Mouse (Mus musculus) intestine, embryonic 14.5 days (tissue): ENCODE measurements around the gene C1qtnf1. TPM values are rescaled to one million over a fixed set of nuclear protein-coding genes. Genes with fewer than 3 reads are reported as not detected.

Experiments
- ATAC-seq: fragments of 200-750 bp; cut with Nextera tagmentation; replicated peaks from 2 replicates; pipeline ENCODE4 v1.8.0; 2017; ENCODE audit warnings: low read depth, moderate number of reproducible peaks, moderate TSS enrichment, moderate library complexity; ENCODE audit not compliant: low FRiP score, low TSS enrichment
- DNase-seq: peaks from one replicate; pipeline ENCODE4 v3.0.0-alpha.2; 2018; ENCODE audit warnings: low spot score
- H3K27ac ChIP-seq: fragments of 300-500 bp; sonication (generic); 2 replicates; pipeline ENCODE4 v1.5.1; 2014; ENCODE audit warnings: low read depth, mild to moderate bottlenecking, control low read depth
- H3K27me3 ChIP-seq: fragments of 300-500 bp; sonication (generic); replicated peaks from 2 replicates; pipeline ENCODE4 v1.6.1; 2014; ENCODE audit warnings: low read length, control low read depth; ENCODE audit not compliant: control insufficient read depth, insufficient read depth
- H3K36me3 ChIP-seq: fragments of 300-500 bp; sonication (generic); 2 replicates; pipeline ENCODE4 v1.6.1; 2014; ENCODE audit warnings: low read length, control low read depth; ENCODE audit not compliant: control insufficient read depth, insufficient read depth
- H3K4me1 ChIP-seq: fragments of 300-500 bp; sonication (generic); replicated peaks from 2 replicates; pipeline ENCODE4 v1.6.1; 2014; ENCODE audit warnings: low read length, control low read depth, mixed read lengths; ENCODE audit not compliant: control insufficient read depth, insufficient read depth
- H3K4me2 ChIP-seq: fragments of 300-500 bp; sonication (generic); 2 replicates; pipeline ENCODE4 v1.6.1; 2014; ENCODE audit warnings: low read length
- H3K4me3 ChIP-seq: fragments of 300-500 bp; sonication (generic); 2 replicates; pipeline ENCODE4 v1.5.1; 2014; ENCODE audit warnings: low read depth, low read length, control low read depth, mixed read lengths
- H3K9ac ChIP-seq: fragments of 300-500 bp; sonication (generic); 2 replicates; pipeline ENCODE4 v1.6.1; 2014; ENCODE audit warnings: mild to moderate bottlenecking, low read length
- H3K9me3 ChIP-seq: fragments of 300-500 bp; sonication (generic); 2 replicates; pipeline ENCODE4 v1.6.1; 2016; ENCODE audit warnings: low read length, control low read depth; ENCODE audit not compliant: control insufficient read depth
- WGBS: fragments of 180-500 bp; shearing (Covaris S2); extraction: QIAGEN DNeasy Blood & Tissue Kit; methylation state at CpG from one replicate; pipeline ENCODE4 v1.1.7; 2014; 5-methylcytosine and 5-hydroxymethylcytosine counted together
- polyA plus RNA-seq: library from polyadenylated mRNA; unstranded; fragments of >200 nt; fragmentation: Nextera tagmentation; extraction: Ambion mirVana; gene quantifications from 2 replicates; pipeline ENCODE4 v1.2.1, GENCODE M21; 2014

The C1qtnf1 gene
- polyA plus RNA-seq, 1 experiment from 2014 or later: 7.1 TPM

DNA sequence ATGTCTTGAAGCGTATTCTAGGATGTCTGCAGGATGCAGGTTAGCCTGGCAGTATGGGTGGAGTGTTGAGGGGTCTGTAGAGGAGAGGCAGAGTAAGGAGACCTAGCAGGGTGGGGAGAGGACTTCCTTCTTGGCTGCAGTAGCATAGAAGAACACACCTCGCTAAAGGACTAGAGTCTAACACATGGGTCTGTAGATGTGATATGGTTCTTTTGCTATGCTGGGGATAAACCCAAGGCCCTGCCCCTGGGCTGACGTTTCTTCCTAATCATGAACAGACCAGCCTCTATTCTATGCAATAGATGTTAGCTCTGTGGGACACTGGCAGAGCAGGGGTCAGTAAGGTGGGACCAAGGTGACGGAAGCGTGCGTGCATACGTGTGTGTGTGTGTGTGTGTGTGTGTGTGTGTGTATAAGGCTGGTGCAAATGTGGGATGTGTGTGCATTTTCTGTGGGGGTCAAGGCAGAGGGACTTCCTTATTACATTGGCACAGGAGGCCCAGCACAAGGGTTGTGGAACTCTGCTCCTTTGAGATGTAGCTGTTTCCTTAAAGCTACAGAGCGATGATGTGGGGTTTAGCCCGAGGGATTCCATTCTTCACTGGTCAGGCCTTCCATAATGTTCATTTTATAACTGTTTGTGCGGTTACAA is 41.6 kb downstream of the C1qtnf1 start:
- DNase-seq (no peak), ATAC-seq (peak; percentile 32; the same call in 1 of the 2 replicates)
- Histone ChIP-seq H3K27ac (peak overlapping the region; percentile 88), H3K4me3 (no peak overlapping the region), H3K9ac (no peak overlapping the region), H3K4me2 (0 out of 2 replicates have a peak overlapping the region, but pooled peaks have one; percentile 3), H3K36me3 (no peaks in the 10 kb centered on the region), H3K4me1 (peaks cover 8% of the 10 kb centered on the region), H3K27me3 (no peaks in the 10 kb centered on the region), H3K9me3 (no peaks in the 10 kb centered on the region)
- 69% methylated on average over 10 of the region's 10 CpGs for WGBS

DNA sequence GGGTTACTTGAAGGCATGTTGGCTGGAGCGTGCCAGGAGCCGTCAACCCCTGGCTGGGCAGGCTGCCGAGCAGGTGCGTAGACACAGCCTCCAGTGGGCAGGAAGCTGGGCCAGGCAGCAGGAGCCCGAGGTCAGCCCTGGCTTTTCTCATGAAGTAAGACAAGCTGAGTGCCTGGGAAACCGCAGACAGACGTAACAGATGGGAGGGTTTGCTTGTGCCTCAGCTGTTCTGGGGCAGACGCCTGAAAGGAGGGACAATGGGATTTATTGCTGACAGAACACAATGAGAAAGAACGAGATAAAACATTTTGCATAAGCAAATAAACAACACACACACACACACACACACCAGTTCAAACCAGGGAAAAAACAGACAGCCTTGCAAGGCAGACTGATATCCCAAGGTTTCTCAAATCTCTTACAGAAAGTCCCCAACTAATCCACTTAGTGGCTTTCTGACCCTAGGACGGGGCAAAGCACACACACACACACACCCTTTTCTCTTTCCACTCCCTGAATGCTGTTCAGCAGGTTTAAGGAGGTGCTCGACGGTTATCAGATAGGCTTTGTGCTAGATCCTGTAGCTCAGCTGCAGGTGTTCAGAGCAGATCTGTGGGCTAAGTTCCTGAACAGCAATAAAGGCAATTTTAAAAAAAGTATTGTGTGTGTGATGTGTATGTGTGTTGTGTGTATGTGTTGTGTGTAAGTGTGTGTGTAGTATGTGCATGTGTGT is 42.4 kb downstream of the C1qtnf1 start:
- WGBS: 7% methylated on average over 12 of the region's 12 CpGs
- no peak overlapping the region for H3K9ac ChIP-seq
- peaks cover 8% of the 10 kb centered on the region for H3K4me1 ChIP-seq
- peak; percentile 73 for DNase-seq
- H3K4me3 ChIP-seq: no peak overlapping the region
- H3K9me3 ChIP-seq: no peaks in the 10 kb centered on the region
- no peaks in the 10 kb centered on the region for H3K36me3 ChIP-seq
- ATAC-seq: peak; percentile 65
- H3K4me2 ChIP-seq: 0 out of 2 replicates have a peak overlapping the region, but pooled peaks have one; percentile 3
- H3K27me3 ChIP-seq: no peaks in the 10 kb centered on the region
- H3K27ac ChIP-seq: peak overlapping the region; percentile 88

- ATAC-seq (no peak), DNase-seq (no peak)
- Histone ChIP-seq H3K4me2 (no peak overlapping the region), H3K27me3 (no peaks in the 10 kb centered on the region), H3K9me3 (no peaks in the 10 kb centered on the region), H3K9ac (no peak overlapping the region), H3K27ac (no peak overlapping the region), H3K36me3 (no peaks in the 10 kb centered on the region), H3K4me3 (no peak overlapping the region), H3K4me1 (peaks cover 8% of the 10 kb centered on the region)
- WGBS: 85% methylated on average over 13 of the region's 13 CpGs
Observed at GRCm38 (mm10) chr11:118471676-118472075, 43.7 kb downstream of the C1qtnf1 start.

DNA sequence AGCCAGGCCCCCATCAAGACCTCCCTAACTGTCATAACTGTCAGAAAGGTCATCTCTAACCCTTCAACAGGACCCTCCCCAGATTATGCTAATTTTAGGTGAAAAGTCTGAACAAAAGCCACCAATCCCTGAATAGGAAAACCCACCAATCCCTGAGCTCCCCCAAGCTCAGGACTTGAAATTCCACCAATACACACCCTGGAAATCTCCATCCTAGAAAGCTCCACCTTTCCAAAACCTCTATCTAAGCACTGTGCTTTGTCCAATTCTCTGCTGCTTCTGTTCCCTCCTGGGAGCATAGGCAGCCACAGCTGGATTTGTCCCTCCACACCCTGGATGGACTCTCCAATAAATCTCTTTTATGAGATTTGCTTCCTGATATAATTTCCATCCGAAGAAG is 45.2 kb downstream of the C1qtnf1 start:
- Histone ChIP-seq H3K27ac (no peak overlapping the region), H3K4me1 (peaks cover 13% of the 10 kb centered on the region), H3K4me2 (no peak overlapping the region), H3K9me3 (no peaks in the 10 kb centered on the region), H3K36me3 (no peaks in the 10 kb centered on the region), H3K4me3 (no peak overlapping the region), H3K27me3 (no peaks in the 10 kb centered on the region), H3K9ac (no peak overlapping the region)
- no peak for ATAC-seq
- DNase-seq: no peak
- 76% methylated on average over 1 of the region's 1 CpGs for WGBS

GRCm38 (mm10) chr11:118473842-118474500 is 46.0 kb downstream of the C1qtnf1 start:
- no peak overlapping the region for H3K4me2 ChIP-seq
- H3K9ac ChIP-seq: no peak overlapping the region
- 73% methylated on average over 6 of the region's 6 CpGs for WGBS
- DNase-seq: no peak
- H3K27me3 ChIP-seq: no peaks in the 10 kb centered on the region
- no peak for ATAC-seq
- H3K9me3 ChIP-seq: no peaks in the 10 kb centered on the region
- no peak overlapping the region for H3K27ac ChIP-seq
- peaks cover 13% of the 10 kb centered on the region for H3K4me1 ChIP-seq
- H3K36me3 ChIP-seq: no peaks in the 10 kb centered on the region
- H3K4me3 ChIP-seq: no peak overlapping the region

DNA sequence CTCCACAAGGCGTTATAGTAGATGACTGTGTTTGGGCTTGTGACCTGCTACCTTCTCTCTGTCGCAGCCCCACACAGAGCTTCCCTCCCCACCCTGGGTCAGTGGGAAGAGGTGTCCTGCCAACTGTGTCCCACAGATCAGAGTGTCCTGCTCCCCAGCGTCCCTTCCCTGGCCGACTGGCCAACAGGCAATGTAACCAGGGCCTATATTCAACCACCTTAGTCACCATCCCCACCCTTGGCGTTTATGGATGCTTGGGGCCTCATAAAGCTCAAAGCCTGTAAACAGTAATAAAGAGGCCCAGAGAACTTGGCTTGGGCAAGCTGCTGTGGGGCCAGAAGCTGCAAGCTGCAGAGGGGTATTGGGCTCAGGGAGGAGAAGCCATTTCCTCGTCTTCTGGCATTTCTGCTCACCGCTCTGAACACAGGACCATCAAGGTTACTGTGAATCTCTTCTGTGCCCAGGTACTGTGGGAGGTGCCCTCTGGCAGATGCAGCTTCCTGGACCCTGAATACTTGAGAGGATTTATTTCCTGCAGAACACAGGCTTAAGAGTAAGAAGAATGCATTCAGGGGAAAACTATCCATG is 47.6 kb downstream of the C1qtnf1 start:
- Histone ChIP-seq H3K4me1 (peaks cover 7% of the 10 kb centered on the region), H3K9me3 (no peaks in the 10 kb centered on the region), H3K36me3 (no peaks in the 10 kb centered on the region), H3K4me2 (peak overlapping the region; percentile 58; the same call in 1 of the 2 replicates), H3K9ac (no peak overlapping the region), H3K27ac (peak overlapping the region; percentile 43), H3K27me3 (no peaks in the 10 kb centered on the region), H3K4me3 (no peak overlapping the region)
- no peak for DNase-seq
- no peak for ATAC-seq
- 64% methylated on average over 7 of the region's 7 CpGs for WGBS

- ATAC-seq (peak; percentile 98), DNase-seq (peak; percentile 93)
- Histone ChIP-seq H3K36me3 (0 out of 2 replicates have a peak, but pooled peaks cover 3% of the 10 kb centered on the region), H3K27ac (peak within 1 kb of the TSS; percentile 43; the same call in 1 of the 2 replicates), H3K9ac (peak within 1 kb of the TSS; percentile 54), H3K9me3 (no peaks in the 10 kb centered on the region), H3K27me3 (no peaks in the 10 kb centered on the region), H3K4me2 (peak within 1 kb of the TSS; percentile 58), H3K4me3 (peak within 1 kb of the TSS; percentile 72), H3K4me1 (peaks cover 4% of the 10 kb centered on the region; the same call in 1 of the 2 replicates)
- under 1% methylated on average over 57 of the region's 57 CpGs for WGBS
Observed at GRCm38 (mm10) chr11:118476396-118477373, 48.7 kb downstream of the C1qtnf1 start, which contains the start of gene Engase. TSS of gene Engase (plus strand) at chr11:118476829.
